Mouse (Mus musculus) MEL (cell line): ENCODE data around the gene Tm9sf4.

Experiments
- CHD2 ChIP-seq: IDR thresholded peaks from 2 replicates; pipeline ENCODE4 v1.6.1; 2011; ENCODE audit warnings: low read length, improper control_type of control experiment
- CTCF ChIP-seq, 3 experiments: IDR thresholded peaks in 2 of 3; conservative IDR thresholded peaks in 1 of 3; 2 replicates each; pipeline ENCODE4 v1.5.1; 2011 to 2012; ENCODE audit warnings: low read length in 3 of 3, low read depth in 2 of 3, mild to moderate bottlenecking in 2 of 3, improper control_type of control experiment in 1 of 3, inconsistent platforms in 1 of 3, mixed read lengths in 1 of 3, moderate library complexity in 1 of 3; ENCODE audit not compliant: control insufficient read depth in 1 of 3, insufficient read depth in 1 of 3, poor library complexity in 1 of 3, severe bottlenecking in 1 of 3
- GATA1 ChIP-seq: IDR thresholded peaks from 2 replicates; pipeline ENCODE4 v1.6.1; 2011; ENCODE audit warnings: low read depth, low read length, improper control_type of control experiment
- HCFC1 ChIP-seq: IDR thresholded peaks from 2 replicates; pipeline ENCODE4 v1.6.1; 2012; ENCODE audit warnings: low read depth, mild to moderate bottlenecking, inconsistent platforms, low read length, improper control_type of control experiment, moderate library complexity
- JUND ChIP-seq: IDR thresholded peaks from 2 replicates; pipeline ENCODE4 v1.6.1; 2011; ENCODE audit warnings: low read depth, mild to moderate bottlenecking, improper control_type of control experiment, low read length
- MAFK ChIP-seq: IDR thresholded peaks from 2 replicates; pipeline ENCODE4 v1.6.1; 2011; ENCODE audit warnings: low read depth, mild to moderate bottlenecking, low read length, improper control_type of control experiment, borderline replicate concordance
- MEF2A ChIP-seq: IDR thresholded peaks from 2 replicates; pipeline ENCODE4 v1.6.1; 2014; ENCODE audit warnings: low read depth, mild to moderate bottlenecking, inconsistent platforms, low read length, improper control_type of control experiment; ENCODE audit not compliant: poor library complexity, insufficient replicate concordance, severe bottlenecking; ENCODE audit errors: extremely low read depth
- POLR2A ChIP-seq, 2 experiments: IDR thresholded peaks; 2 replicates each; pipeline ENCODE4 v1.6.1; 2011 to 2012; ENCODE audit warnings: low read length in 2 of 2, mild to moderate bottlenecking in 2 of 2, control low read depth in 1 of 2, improper control_type of control experiment in 1 of 2, low read depth in 1 of 2, moderate library complexity in 1 of 2; ENCODE audit not compliant: control insufficient read depth in 1 of 2, insufficient read depth in 1 of 2, poor library complexity in 1 of 2
- POLR2AphosphoS5 ChIP-seq: IDR thresholded peaks from 2 replicates; pipeline ENCODE4 v1.6.1; 2012; ENCODE audit warnings: low read depth, borderline replicate concordance, mild to moderate bottlenecking, inconsistent platforms, low read length, moderate library complexity, mixed read lengths
- USF2 ChIP-seq, 2 experiments: IDR thresholded peaks; 2 replicates each; pipeline ENCODE4 v1.6.1; 2011 to 2012; ENCODE audit warnings: improper control_type of control experiment in 2 of 2, low read length in 2 of 2, borderline replicate concordance in 1 of 2, inconsistent platforms in 1 of 2, low read depth in 1 of 2, mild to moderate bottlenecking in 1 of 2; ENCODE audit not compliant: insufficient read depth in 1 of 2

- TF ChIP-seq POLR2A (IDR thresholded peaks at IDR 0.05; ENCODE audit: control insufficient read depth in 1 of 2, insufficient read depth in 1 of 2, low read depth in 1 of 2, low read length in 2 of 2, poor library complexity in 1 of 2), result no peak
- no peak for TF ChIP-seq MAFK
- TF ChIP-seq HCFC1, result no peak
- no peak for TF ChIP-seq GATA1
- TF ChIP-seq POLR2AphosphoS5, result no peak
- no peak for TF ChIP-seq CHD2
- no peak for TF ChIP-seq CTCF (IDR thresholded peaks at IDR 0.05 in 2 of 3, conservative IDR thresholded peaks at IDR 0.05 in 1 of 3; ENCODE audit: control insufficient read depth in 1 of 3, insufficient read depth in 1 of 3, low read depth in 2 of 3, low read length in 3 of 3, poor library complexity in 1 of 3, severe bottlenecking in 1 of 3)
- no peak for TF ChIP-seq JUND
- no peak for TF ChIP-seq USF2 (IDR thresholded peaks at IDR 0.05; ENCODE audit: borderline replicate concordance in 1 of 2, insufficient read depth in 1 of 2, low read depth in 1 of 2, low read length in 2 of 2)
- TF ChIP-seq MEF2A, result no peak
These were observed 13.9 kb upstream of the Tm9sf4 start for GRCm38 (mm10) chr2:153147236-153147635.
